Mouse (Mus musculus): ENCODE measurements around the gene Gpt2. TPM values are rescaled to one million over a fixed set of nuclear protein-coding genes. Genes with fewer than 3 reads are reported as not detected.

Gpt2 gene
- total and polyA plus RNA-seq, 3 experiments: 0.49 TPM; not detected in 2

DNA sequence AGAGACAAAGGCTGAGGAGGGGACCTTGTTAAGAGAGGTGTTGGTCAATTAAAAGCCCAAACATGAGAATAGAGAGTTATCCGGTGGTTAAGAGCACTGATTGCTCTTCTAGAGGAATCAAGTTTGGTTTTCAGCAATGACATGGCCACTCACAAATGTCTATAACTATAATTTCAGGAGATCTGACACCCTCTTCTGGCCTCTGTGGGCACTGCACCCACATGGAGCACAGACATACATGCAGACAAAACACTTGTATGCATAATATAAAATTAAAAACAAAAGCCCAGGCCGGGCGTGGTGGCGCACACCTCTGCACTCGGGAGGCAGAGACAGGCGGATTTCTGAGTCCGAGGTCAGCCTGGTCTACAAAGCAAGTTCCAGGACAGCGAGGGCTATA is 2.8 kb upstream of the Gpt2 start:
- H3K27me3 ChIP-seq (ENCODE audit: insufficient read depth, low read length): peaks cover 18% of the 10 kb centered on the region
- no peak for DNase-seq (ENCODE audit: low spot score)
- H3K36me3 ChIP-seq (replicated peaks): no peaks in the 10 kb centered on the region
- H3K4me3 ChIP-seq (ENCODE audit: low read depth, low read length): no peak overlapping the region
- no peak for ATAC-seq (ENCODE audit: extremely low read depth, insufficient number of reproducible peaks, low FRiP score, poor library complexity, severe bottlenecking)
- H3K9me3 ChIP-seq (replicated peaks): no peaks in the 10 kb centered on the region
- no peaks in the 10 kb centered on the region for H3K4me1 ChIP-seq (ENCODE audit: insufficient read depth, low read depth, low read length)
- TF ChIP-seq CTCF (IDR thresholded peaks at IDR 0.05; ENCODE audit: low read depth, low read length) (no peak), TAL1 (conservative IDR thresholded peaks at IDR 0.05; ENCODE audit: low read depth, low read length) (no peak), GATA1 (IDR thresholded peaks at IDR 0.05; ENCODE audit: borderline replicate concordance, low read length) (no peak), GATA2 (IDR thresholded peaks at IDR 0.05; ENCODE audit: borderline replicate concordance, low read depth, low read length) (no peak), POLR2AphosphoS5 (IDR thresholded peaks at IDR 0.05; ENCODE audit: insufficient replicate concordance, low read depth, low read length) (no peak)

DNA sequence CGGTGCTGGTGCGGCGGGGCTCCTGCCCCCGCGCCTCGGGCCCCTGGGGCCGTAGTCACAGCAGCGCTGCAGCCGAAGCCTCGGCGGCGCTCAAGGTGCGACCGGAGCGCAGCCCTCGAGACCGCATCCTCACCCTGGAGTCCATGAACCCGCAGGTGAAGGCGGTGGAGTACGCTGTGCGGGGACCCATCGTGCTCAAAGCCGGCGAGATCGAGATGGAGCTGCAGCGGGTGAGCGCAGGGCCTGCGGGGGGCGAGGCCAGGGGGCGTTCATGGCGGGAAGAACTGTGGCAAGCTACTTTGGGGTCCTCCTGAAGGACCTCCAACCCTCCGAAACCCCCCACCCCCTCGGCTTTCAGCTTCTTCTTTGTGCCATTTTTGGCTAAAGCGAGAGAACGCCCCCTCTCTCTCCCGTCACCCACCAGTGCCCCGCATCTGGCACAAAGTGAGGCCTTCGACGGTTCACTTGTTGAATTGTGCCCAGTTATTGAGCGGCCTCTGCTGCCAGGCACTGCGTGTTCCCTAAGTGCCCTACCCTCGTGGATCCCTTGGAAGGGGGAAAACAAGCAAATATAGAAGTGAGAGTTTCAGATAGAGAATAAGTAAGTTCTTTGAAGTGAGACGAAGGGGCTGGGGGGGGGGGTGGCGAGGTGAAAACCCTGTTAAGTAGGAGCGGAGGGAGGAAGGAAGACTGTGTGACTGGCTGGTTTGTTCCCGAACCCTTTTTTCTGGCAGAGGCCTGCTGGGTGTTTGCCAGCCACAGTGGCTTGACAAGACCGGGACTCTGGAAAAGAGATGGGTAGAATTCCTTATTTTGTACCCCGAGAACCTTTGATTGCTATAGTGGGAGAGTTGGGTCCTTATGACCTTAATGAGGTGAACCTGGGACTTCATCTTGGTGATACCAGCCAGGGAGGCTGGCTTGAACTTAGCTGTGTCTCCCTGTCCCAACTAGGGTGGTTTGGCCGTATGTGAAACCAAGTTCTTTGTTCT is 860 bp downstream of the Gpt2 start:
- Histone ChIP-seq H3K4me1 (ENCODE audit: insufficient read depth, low read depth, low read length) (no peaks in the 10 kb centered on the region), H3K36me3 (replicated peaks) (no peaks in the 10 kb centered on the region), H3K27me3 (ENCODE audit: insufficient read depth, low read length) (peaks cover 20% of the 10 kb centered on the region), H3K9me3 (replicated peaks) (no peaks in the 10 kb centered on the region), H3K4me3 (ENCODE audit: low read depth, low read length) (no peak overlapping the region)
- ATAC-seq (ENCODE audit: extremely low read depth, insufficient number of reproducible peaks, low FRiP score, poor library complexity, severe bottlenecking) (no peak), DNase-seq (ENCODE audit: low spot score) (no peak)
- no peak for TF ChIP-seq CTCF (IDR thresholded peaks at IDR 0.05; ENCODE audit: low read depth, low read length)
- TF ChIP-seq TAL1 (conservative IDR thresholded peaks at IDR 0.05; ENCODE audit: low read depth, low read length): no peak
- TF ChIP-seq GATA1 (IDR thresholded peaks at IDR 0.05; ENCODE audit: borderline replicate concordance, low read length): no peak
- TF ChIP-seq POLR2AphosphoS5 (IDR thresholded peaks at IDR 0.05; ENCODE audit: insufficient replicate concordance, low read depth, low read length): no peak
- no peak for TF ChIP-seq GATA2 (IDR thresholded peaks at IDR 0.05; ENCODE audit: borderline replicate concordance, low read depth, low read length)

DNA sequence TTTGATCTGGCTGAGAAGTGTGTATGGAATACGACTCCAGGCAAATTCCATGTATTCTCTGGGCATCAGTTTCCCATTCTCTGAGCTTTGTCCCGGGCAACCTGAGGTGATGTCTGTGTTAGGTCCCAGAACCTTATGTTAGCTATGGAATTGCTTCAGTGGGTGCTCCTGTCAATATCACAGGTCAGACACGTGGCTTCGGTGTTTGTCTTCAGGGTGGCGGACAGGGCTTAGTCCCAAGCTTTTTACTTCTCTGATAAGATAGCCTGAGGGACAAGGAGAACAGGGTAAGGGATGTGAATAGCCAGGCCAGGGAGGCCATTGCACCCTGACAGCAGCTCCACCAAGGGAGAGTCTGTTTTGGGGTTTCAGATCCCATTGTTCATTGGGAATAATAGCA is 3.7 kb downstream of the Gpt2 start:
- no peak for TF ChIP-seq TAL1 (conservative IDR thresholded peaks at IDR 0.05; ENCODE audit: low read depth, low read length)
- TF ChIP-seq CTCF (IDR thresholded peaks at IDR 0.05; ENCODE audit: low read depth, low read length): no peak
- TF ChIP-seq GATA2 (IDR thresholded peaks at IDR 0.05; ENCODE audit: borderline replicate concordance, low read depth, low read length): no peak
- no peak for TF ChIP-seq POLR2AphosphoS5 (IDR thresholded peaks at IDR 0.05; ENCODE audit: insufficient replicate concordance, low read depth, low read length)
- TF ChIP-seq GATA1 (IDR thresholded peaks at IDR 0.05; ENCODE audit: borderline replicate concordance, low read length): no peak
- no peaks in the 10 kb centered on the region for H3K9me3 ChIP-seq (replicated peaks)
- peaks cover 3% of the 10 kb centered on the region for H3K4me1 ChIP-seq (ENCODE audit: insufficient read depth, low read depth, low read length)
- peaks cover 20% of the 10 kb centered on the region for H3K27me3 ChIP-seq (ENCODE audit: insufficient read depth, low read length)
- no peak overlapping the region for H3K4me3 ChIP-seq (ENCODE audit: low read depth, low read length)
- ATAC-seq (ENCODE audit: extremely low read depth, insufficient number of reproducible peaks, low FRiP score, poor library complexity, severe bottlenecking) (no peak), DNase-seq (ENCODE audit: low spot score) (no peak)
- H3K36me3 ChIP-seq (replicated peaks): no peaks in the 10 kb centered on the region

DNA sequence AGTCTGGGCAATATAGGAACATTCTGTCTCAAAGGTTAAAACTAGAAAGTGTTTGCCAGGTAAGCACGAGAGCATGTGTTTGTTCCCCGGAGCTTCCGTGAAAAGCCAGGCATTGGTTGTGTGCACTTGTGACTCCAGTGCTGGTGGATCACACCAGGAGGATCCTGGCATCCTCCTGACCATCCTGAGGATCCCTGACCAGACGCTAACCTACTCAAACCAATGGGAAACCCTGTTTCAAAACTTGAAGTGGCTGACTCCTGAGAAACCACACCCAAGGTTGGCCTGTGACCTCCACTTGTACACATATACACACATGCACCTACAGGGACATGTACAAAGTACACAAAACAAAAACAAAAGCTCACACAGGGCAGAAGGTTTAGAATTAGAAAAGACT is 4.4 kb downstream of the Gpt2 start:
- Histone ChIP-seq H3K9me3 (replicated peaks) (no peaks in the 10 kb centered on the region), H3K4me1 (ENCODE audit: insufficient read depth, low read depth, low read length) (peaks cover 3% of the 10 kb centered on the region), H3K27me3 (ENCODE audit: insufficient read depth, low read length) (peaks cover 22% of the 10 kb centered on the region), H3K36me3 (replicated peaks) (no peaks in the 10 kb centered on the region), H3K4me3 (ENCODE audit: low read depth, low read length) (no peak overlapping the region)
- ATAC-seq (ENCODE audit: extremely low read depth, insufficient number of reproducible peaks, low FRiP score, poor library complexity, severe bottlenecking) (no peak), DNase-seq (ENCODE audit: low spot score) (no peak)
- no peak for TF ChIP-seq GATA2 (IDR thresholded peaks at IDR 0.05; ENCODE audit: borderline replicate concordance, low read depth, low read length)
- no peak for TF ChIP-seq POLR2AphosphoS5 (IDR thresholded peaks at IDR 0.05; ENCODE audit: insufficient replicate concordance, low read depth, low read length)
- no peak for TF ChIP-seq GATA1 (IDR thresholded peaks at IDR 0.05; ENCODE audit: borderline replicate concordance, low read length)

DNA sequence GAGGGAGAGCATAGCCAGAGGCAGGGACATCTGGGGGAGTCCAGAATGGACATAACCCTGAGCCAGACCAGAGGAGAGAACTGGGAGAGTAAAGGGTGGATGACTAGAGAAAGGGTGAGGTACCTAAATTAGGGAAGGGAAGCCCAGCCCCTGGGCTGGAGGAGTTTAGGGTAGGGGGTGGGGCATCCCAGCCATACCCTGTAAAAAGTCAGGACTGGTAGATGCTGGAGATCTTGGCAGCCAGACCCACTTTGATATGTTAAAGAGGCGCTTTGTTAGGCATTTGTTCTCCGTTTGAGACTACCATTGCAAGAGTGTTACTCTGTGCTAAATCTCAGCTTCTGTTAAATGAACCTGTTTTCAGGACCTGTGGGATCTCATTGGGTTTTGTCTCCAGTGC is 6.2 kb downstream of the Gpt2 start:
- DNase-seq (ENCODE audit: low spot score): no peak
- TF ChIP-seq CTCF (IDR thresholded peaks at IDR 0.05; ENCODE audit: low read depth, low read length): no peak
- TF ChIP-seq TAL1 (conservative IDR thresholded peaks at IDR 0.05; ENCODE audit: low read depth, low read length): no peak
- no peak for TF ChIP-seq POLR2AphosphoS5 (IDR thresholded peaks at IDR 0.05; ENCODE audit: insufficient replicate concordance, low read depth, low read length)
- TF ChIP-seq GATA2 (IDR thresholded peaks at IDR 0.05; ENCODE audit: borderline replicate concordance, low read depth, low read length): no peak
- no peak for TF ChIP-seq GATA1 (IDR thresholded peaks at IDR 0.05; ENCODE audit: borderline replicate concordance, low read length)

DNA sequence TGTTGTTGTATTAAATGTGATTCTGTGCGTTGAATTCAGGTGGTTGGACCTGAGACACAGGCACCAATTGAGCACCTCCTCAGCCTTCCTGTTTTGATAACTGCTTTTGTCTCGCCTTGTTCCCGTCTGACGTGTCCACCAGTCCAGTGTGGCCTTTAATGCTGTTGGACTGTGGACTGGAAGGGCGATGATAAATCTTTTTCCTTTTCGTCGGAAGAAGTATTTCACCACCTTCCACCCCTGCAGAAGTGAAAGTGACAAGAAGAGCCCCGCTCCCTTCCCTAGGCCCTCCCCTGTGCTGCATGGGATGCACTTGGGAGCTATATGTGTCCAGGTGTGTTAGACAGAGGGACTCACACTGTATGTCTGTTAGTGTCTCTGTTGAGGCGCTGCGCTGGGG is 8.1 kb downstream of the Gpt2 start:
- Histone ChIP-seq H3K27me3 (ENCODE audit: insufficient read depth, low read length) (peaks cover 5% of the 10 kb centered on the region; the same call in 1 of the 2 replicates), H3K4me1 (ENCODE audit: insufficient read depth, low read depth, low read length) (peaks cover 3% of the 10 kb centered on the region), H3K36me3 (replicated peaks) (no peaks in the 10 kb centered on the region), H3K4me3 (ENCODE audit: low read depth, low read length) (no peak overlapping the region), H3K9me3 (replicated peaks) (no peaks in the 10 kb centered on the region)
- ATAC-seq (ENCODE audit: extremely low read depth, insufficient number of reproducible peaks, low FRiP score, poor library complexity, severe bottlenecking): no peak
- TF ChIP-seq GATA2 (IDR thresholded peaks at IDR 0.05; ENCODE audit: borderline replicate concordance, low read depth, low read length) (no peak), GATA1 (IDR thresholded peaks at IDR 0.05; ENCODE audit: borderline replicate concordance, low read length) (no peak), CTCF (IDR thresholded peaks at IDR 0.05; ENCODE audit: low read depth, low read length) (no peak), POLR2AphosphoS5 (IDR thresholded peaks at IDR 0.05; ENCODE audit: insufficient replicate concordance, low read depth, low read length) (no peak), TAL1 (conservative IDR thresholded peaks at IDR 0.05; ENCODE audit: low read depth, low read length) (no peak)
- DNase-seq (ENCODE audit: low spot score): no peak

More for the DNA sequence above, 6.2 kb downstream of the Gpt2 start:
- Histone ChIP-seq H3K27me3 (ENCODE audit: insufficient read depth, low read length) (peaks cover 9% of the 10 kb centered on the region), H3K36me3 (replicated peaks) (no peaks in the 10 kb centered on the region), H3K4me1 (ENCODE audit: insufficient read depth, low read depth, low read length) (peaks cover 3% of the 10 kb centered on the region), H3K9me3 (replicated peaks) (no peaks in the 10 kb centered on the region), H3K4me3 (ENCODE audit: low read depth, low read length) (no peak overlapping the region)
- ATAC-seq (ENCODE audit: extremely low read depth, insufficient number of reproducible peaks, low FRiP score, poor library complexity, severe bottlenecking): no peak
